Mouse (Mus musculus): ENCODE measurements at regions not wholly inside any gene's neighbourhood (a gene's known extent, or its start where the extent isn't known, plus 50 kb on each side); places are given as distances from the start of the nearest gene placed in this dataset.
A peak's percentile ranks its signal among the peaks of the same experiment; 100 is the strongest.

DNA sequence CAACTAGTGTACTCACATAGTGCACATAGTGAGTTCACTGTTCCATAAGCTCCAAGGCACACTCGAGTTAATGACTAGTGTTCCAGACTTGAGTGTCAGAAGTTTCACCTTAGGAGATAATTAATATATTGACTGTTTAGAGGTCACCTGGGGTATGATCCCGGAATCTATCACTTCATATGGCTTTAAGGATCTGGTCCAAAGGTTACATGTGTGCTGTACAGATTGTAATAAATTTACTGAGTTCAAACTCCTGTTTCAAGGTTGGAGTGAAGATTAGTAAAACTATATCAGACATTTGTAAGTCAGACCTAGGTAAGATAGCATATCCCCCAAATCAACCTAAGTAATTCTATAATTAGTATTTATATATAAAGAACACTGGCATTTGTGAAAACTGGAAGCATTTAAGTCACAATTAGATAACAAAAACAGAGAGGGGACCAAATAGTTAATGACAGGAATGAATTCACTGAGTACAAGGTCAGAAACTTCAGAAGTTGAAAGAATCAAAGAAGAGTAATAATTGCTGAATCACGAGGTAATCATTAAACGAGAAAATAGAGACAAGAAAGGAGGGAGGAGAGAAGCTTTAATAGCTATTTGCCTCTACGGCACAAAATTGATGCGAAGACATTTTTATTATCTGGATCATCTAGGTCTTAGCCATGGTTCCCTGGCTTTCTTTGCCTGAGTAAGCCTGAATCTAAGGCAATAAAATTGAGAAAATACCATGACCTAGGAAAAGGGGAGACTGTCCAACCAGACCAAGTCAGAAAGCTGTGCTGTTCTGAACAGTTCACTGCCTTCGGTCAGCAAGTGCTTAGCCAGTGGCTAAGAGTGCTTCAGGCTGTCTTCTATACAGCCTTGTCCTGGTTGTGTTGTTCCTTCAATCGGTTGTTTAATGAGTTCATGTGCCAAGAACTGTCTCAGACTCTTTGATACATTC lies 112.6 kb upstream of the Zfand5 start:
- peak overlapping the region; percentile 26; the same call in 1 of the 2 replicates for H3K27ac ChIP-seq (ENCODE audit: low read depth, low read length)
- H3K4me2 ChIP-seq (replicated peaks; ENCODE audit: low read depth, low read length): no peak overlapping the region
- 23% methylated on average over 8 of the region's 8 CpGs for WGBS
- H3K9ac ChIP-seq (ENCODE audit: low read depth, low read length): no peak overlapping the region
- no peaks in the 10 kb centered on the region for H3K9me3 ChIP-seq (ENCODE audit: control insufficient read depth, low read length)
- H3K4me1 ChIP-seq (ENCODE audit: control insufficient read depth, insufficient read depth, low read length): peaks cover 12% of the 10 kb centered on the region; the same call in 1 of the 2 replicates
- H3K4me3 ChIP-seq (ENCODE audit: low read length): no peak overlapping the region
- H3K36me3 ChIP-seq (ENCODE audit: control insufficient read depth, insufficient read depth, low read length): no peaks in the 10 kb centered on the region
- no peaks in the 10 kb centered on the region for H3K27me3 ChIP-seq (ENCODE audit: control insufficient read depth, insufficient read depth, low read length)
- peak; percentile 85 for ATAC-seq (ENCODE audit: low FRiP score, low TSS enrichment)

- H3K9ac ChIP-seq (ENCODE audit: low read depth, low read length): no peak overlapping the region
- no peaks in the 10 kb centered on the region for H3K9me3 ChIP-seq (ENCODE audit: control insufficient read depth, low read length)
- H3K36me3 ChIP-seq (ENCODE audit: control insufficient read depth, insufficient read depth, low read length): no peaks in the 10 kb centered on the region
- H3K27ac ChIP-seq (ENCODE audit: low read depth, low read length): no peak overlapping the region
- 67% methylated on average over 1 of the region's 1 CpGs for WGBS
- ATAC-seq (ENCODE audit: low FRiP score, low TSS enrichment): no peak
- H3K4me3 ChIP-seq (ENCODE audit: low read length): no peak overlapping the region
- no peaks in the 10 kb centered on the region for H3K27me3 ChIP-seq (ENCODE audit: control insufficient read depth, insufficient read depth, low read length)
- H3K4me2 ChIP-seq (replicated peaks; ENCODE audit: low read depth, low read length): no peak overlapping the region
- H3K4me1 ChIP-seq (ENCODE audit: control insufficient read depth, insufficient read depth, low read length): no peaks in the 10 kb centered on the region
Measured at GRCm38 (mm10) chr19:21154162-21154561, 117.9 kb upstream of the Zfand5 start.

DNA sequence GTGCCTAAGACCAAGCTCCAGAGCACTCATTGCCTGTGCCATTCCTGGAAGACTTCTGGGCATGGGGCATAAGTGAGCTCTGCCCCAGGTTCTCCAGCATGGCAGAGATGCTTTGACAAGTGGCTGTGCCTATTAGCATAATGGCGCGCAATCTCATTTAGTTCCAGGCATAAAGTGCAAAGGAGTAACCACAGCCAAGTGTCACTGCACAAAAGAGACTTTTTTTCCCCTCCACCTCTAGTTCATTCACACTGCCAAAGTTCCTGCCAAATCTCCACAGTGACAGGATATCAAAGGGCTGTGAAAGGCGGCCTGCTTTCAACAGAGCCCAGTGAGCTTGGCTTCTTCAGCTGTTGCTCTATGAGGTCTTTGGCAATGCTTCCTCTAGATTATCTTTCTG lies 120.1 kb upstream of the Zfand5 start:
- H3K4me2 ChIP-seq (replicated peaks; ENCODE audit: low read depth, low read length): no peak overlapping the region
- no peaks in the 10 kb centered on the region for H3K9me3 ChIP-seq (ENCODE audit: control insufficient read depth, low read length)
- H3K4me3 ChIP-seq (ENCODE audit: low read length): no peak overlapping the region
- WGBS: 79% methylated on average over 3 of the region's 3 CpGs
- ATAC-seq (ENCODE audit: low FRiP score, low TSS enrichment): no peak
- no peaks in the 10 kb centered on the region for H3K4me1 ChIP-seq (ENCODE audit: control insufficient read depth, insufficient read depth, low read length)
- H3K9ac ChIP-seq (ENCODE audit: low read depth, low read length): no peak overlapping the region
- no peaks in the 10 kb centered on the region for H3K36me3 ChIP-seq (ENCODE audit: control insufficient read depth, insufficient read depth, low read length)
- H3K27ac ChIP-seq (ENCODE audit: low read depth, low read length): no peak overlapping the region
- no peaks in the 10 kb centered on the region for H3K27me3 ChIP-seq (ENCODE audit: control insufficient read depth, insufficient read depth, low read length)

GRCm38 (mm10) chr19:21150849-21151248 lies 121.2 kb upstream of the Zfand5 start:
- Histone ChIP-seq H3K4me2 (replicated peaks; ENCODE audit: low read depth, low read length) (no peak overlapping the region), H3K27me3 (ENCODE audit: control insufficient read depth, insufficient read depth, low read length) (no peaks in the 10 kb centered on the region), H3K9ac (ENCODE audit: low read depth, low read length) (no peak overlapping the region), H3K9me3 (ENCODE audit: control insufficient read depth, low read length) (no peaks in the 10 kb centered on the region), H3K4me1 (ENCODE audit: control insufficient read depth, insufficient read depth, low read length) (no peaks in the 10 kb centered on the region), H3K36me3 (ENCODE audit: control insufficient read depth, insufficient read depth, low read length) (no peaks in the 10 kb centered on the region), H3K4me3 (ENCODE audit: low read length) (no peak overlapping the region), H3K27ac (ENCODE audit: low read depth, low read length) (no peak overlapping the region)
- WGBS: 70% methylated on average over 3 of the region's 3 CpGs
- no peak for ATAC-seq (ENCODE audit: low FRiP score, low TSS enrichment)

DNA sequence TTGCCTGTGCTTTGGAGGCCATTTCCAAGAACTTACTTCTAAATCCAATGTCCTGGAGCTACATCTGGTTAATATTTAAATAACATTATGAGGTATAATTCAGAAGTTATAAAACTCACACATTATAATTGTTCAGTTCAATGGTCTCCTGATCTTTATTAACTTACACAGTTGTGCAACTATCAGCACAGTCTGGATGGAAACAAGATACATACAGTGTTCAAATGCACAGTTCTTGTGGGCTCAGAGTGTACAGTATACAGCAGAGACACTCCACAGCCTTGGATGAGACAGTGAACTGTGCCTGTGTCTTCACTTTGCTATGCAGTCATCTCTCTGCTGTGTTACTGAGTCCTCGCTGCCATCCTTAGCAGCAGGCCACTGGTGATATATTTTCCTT lies 121.8 kb upstream of the Zfand5 start:
- no peak overlapping the region for H3K27ac ChIP-seq (ENCODE audit: low read depth, low read length)
- no peak overlapping the region for H3K4me2 ChIP-seq (replicated peaks; ENCODE audit: low read depth, low read length)
- H3K27me3 ChIP-seq (ENCODE audit: control insufficient read depth, insufficient read depth, low read length): no peaks in the 10 kb centered on the region
- no peak for ATAC-seq (ENCODE audit: low FRiP score, low TSS enrichment)
- no peaks in the 10 kb centered on the region for H3K9me3 ChIP-seq (ENCODE audit: control insufficient read depth, low read length)
- no peak overlapping the region for H3K9ac ChIP-seq (ENCODE audit: low read depth, low read length)
- WGBS: 88% methylated on average over 1 of the region's 1 CpGs
- H3K4me3 ChIP-seq (ENCODE audit: low read length): no peak overlapping the region
- H3K4me1 ChIP-seq (ENCODE audit: control insufficient read depth, insufficient read depth, low read length): no peaks in the 10 kb centered on the region
- no peaks in the 10 kb centered on the region for H3K36me3 ChIP-seq (ENCODE audit: control insufficient read depth, insufficient read depth, low read length)

GRCm38 (mm10) chr19:21146860-21147390 lies 125.2 kb upstream of the Zfand5 start:
- Histone ChIP-seq H3K27ac (ENCODE audit: low read depth, low read length) (no peak overlapping the region), H3K9ac (ENCODE audit: low read depth, low read length) (no peak overlapping the region), H3K27me3 (ENCODE audit: control insufficient read depth, insufficient read depth, low read length) (no peaks in the 10 kb centered on the region), H3K4me2 (replicated peaks; ENCODE audit: low read depth, low read length) (no peak overlapping the region), H3K4me3 (ENCODE audit: low read length) (no peak overlapping the region), H3K9me3 (ENCODE audit: control insufficient read depth, low read length) (no peaks in the 10 kb centered on the region), H3K36me3 (ENCODE audit: control insufficient read depth, insufficient read depth, low read length) (no peaks in the 10 kb centered on the region), H3K4me1 (ENCODE audit: control insufficient read depth, insufficient read depth, low read length) (peaks cover 6% of the 10 kb centered on the region)
- ATAC-seq (ENCODE audit: low FRiP score, low TSS enrichment): no peak
- WGBS: 49% methylated on average over 4 of the region's 4 CpGs

GRCm38 (mm10) chr19:21144659-21145283 lies 127.3 kb upstream of the Zfand5 start:
- Histone ChIP-seq H3K36me3 (ENCODE audit: control insufficient read depth, insufficient read depth, low read length) (no peaks in the 10 kb centered on the region), H3K4me1 (ENCODE audit: control insufficient read depth, insufficient read depth, low read length) (peaks cover 6% of the 10 kb centered on the region), H3K9ac (ENCODE audit: low read depth, low read length) (no peak overlapping the region), H3K9me3 (ENCODE audit: control insufficient read depth, low read length) (no peaks in the 10 kb centered on the region), H3K4me2 (replicated peaks; ENCODE audit: low read depth, low read length) (peak overlapping the region; percentile 24), H3K27ac (ENCODE audit: low read depth, low read length) (no peak overlapping the region), H3K27me3 (ENCODE audit: control insufficient read depth, insufficient read depth, low read length) (no peaks in the 10 kb centered on the region), H3K4me3 (ENCODE audit: low read length) (no peak overlapping the region)
- 11% methylated on average over 13 of the region's 13 CpGs for WGBS
- peak; percentile 95 for ATAC-seq (ENCODE audit: low FRiP score, low TSS enrichment)

GRCm38 (mm10) chr19:21143970-21144595 lies 128.0 kb upstream of the Zfand5 start:
- ATAC-seq (ENCODE audit: low FRiP score, low TSS enrichment): no peak
- H3K4me1 ChIP-seq (ENCODE audit: control insufficient read depth, insufficient read depth, low read length): peaks cover 6% of the 10 kb centered on the region
- H3K36me3 ChIP-seq (ENCODE audit: control insufficient read depth, insufficient read depth, low read length): no peaks in the 10 kb centered on the region
- 26% methylated on average over 7 of the region's 7 CpGs for WGBS
- H3K27me3 ChIP-seq (ENCODE audit: control insufficient read depth, insufficient read depth, low read length): no peaks in the 10 kb centered on the region
- no peak overlapping the region for H3K4me3 ChIP-seq (ENCODE audit: low read length)
- H3K4me2 ChIP-seq (replicated peaks; ENCODE audit: low read depth, low read length): peak overlapping the region; percentile 24
- H3K9me3 ChIP-seq (ENCODE audit: control insufficient read depth, low read length): no peaks in the 10 kb centered on the region
- H3K27ac ChIP-seq (ENCODE audit: low read depth, low read length): no peak overlapping the region
- no peak overlapping the region for H3K9ac ChIP-seq (ENCODE audit: low read depth, low read length)

Measured in kidney, embryonic 14.5 days (tissue).